Mouse (Mus musculus) monocyte, adult 2 months (primary cell): Measurements from ENCODE around the gene Cyb5r2.

Source experiments
- DNase-seq, 2 experiments: peaks; one replicate each; pipeline ENCODE4 v3.0.0; 2022; ENCODE audit warnings: low spot score in 2 of 2, low read depth in 1 of 2

Cyb5r2 gene

GRCm38 (mm10) chr7:107757308-107758151 lies at the start of gene Cyb5r2:
Gene Cyb5r2, minus strand, starts transcription at chr7:107758032.
- DNase-seq = no peak

- DNase-seq = no peak
Observed at GRCm38 (mm10) chr7:107802138-107802537, 44.3 kb upstream of the Cyb5r2 start.

GRCm38 (mm10) chr7:107801108-107801507 lies 43.3 kb upstream of the Cyb5r2 start, which contains the start of gene Ovch2:
Gene Ovch2, minus strand, starts transcription at chr7:107801208.
- no peak for DNase-seq

- no peak for DNase-seq
Observed at GRCm38 (mm10) chr7:107796500-107796899, 38.7 kb upstream of the Cyb5r2 start.

- DNase-seq = no peak
Observed at GRCm38 (mm10) chr7:107787977-107788620, 30.3 kb upstream of the Cyb5r2 start.

GRCm38 (mm10) chr7:107779611-107780010 lies 21.8 kb upstream of the Cyb5r2 start:
- no peak for DNase-seq

- DNase-seq = no peak
Observed at GRCm38 (mm10) chr7:107778216-107778615, 20.4 kb upstream of the Cyb5r2 start.

GRCm38 (mm10) chr7:107770812-107771211 lies 13.0 kb upstream of the Cyb5r2 start:
- no peak for DNase-seq

- no peak for DNase-seq
Observed at GRCm38 (mm10) chr7:107756748-107757147, 1.1 kb downstream of the Cyb5r2 start.

- no peak for DNase-seq
Observed at GRCm38 (mm10) chr7:107755905-107756304, 1.9 kb downstream of the Cyb5r2 start.

- no peak for DNase-seq
Observed at GRCm38 (mm10) chr7:107752031-107752520, 5.8 kb downstream of the Cyb5r2 start.

GRCm38 (mm10) chr7:107749721-107750120 lies 8.1 kb downstream of the Cyb5r2 start:
- no peak for DNase-seq

- no peak for DNase-seq
Observed at GRCm38 (mm10) chr7:107749270-107749669, 8.6 kb downstream of the Cyb5r2 start.

GRCm38 (mm10) chr7:107747954-107748353 lies 9.9 kb downstream of the Cyb5r2 start:
- DNase-seq = peak in 1 of 2 experiments; percentile 17

GRCm38 (mm10) chr7:107747476-107747875 lies 10.4 kb downstream of the Cyb5r2 start:
- no peak for DNase-seq

- no peak for DNase-seq
Observed at GRCm38 (mm10) chr7:107746036-107746435, 11.8 kb downstream of the Cyb5r2 start.

GRCm38 (mm10) chr7:107745111-107745510 lies 12.7 kb downstream of the Cyb5r2 start:
- no peak for DNase-seq

GRCm38 (mm10) chr7:107744454-107744853 lies 13.4 kb downstream of the Cyb5r2 start:
- no peak for DNase-seq

- DNase-seq = no peak
Observed at GRCm38 (mm10) chr7:107742963-107743465, 14.8 kb downstream of the Cyb5r2 start.

- DNase-seq = no peak
Observed at GRCm38 (mm10) chr7:107738726-107739125, 19.1 kb downstream of the Cyb5r2 start.

- no peak for DNase-seq
Observed at GRCm38 (mm10) chr7:107733162-107733561, 24.7 kb downstream of the Cyb5r2 start.

GRCm38 (mm10) chr7:107730587-107730986 lies 27.2 kb downstream of the Cyb5r2 start:
- no peak for DNase-seq
